8 mouse cellular contexts compared by ENCODE assay signal in the genomic region with DNA sequence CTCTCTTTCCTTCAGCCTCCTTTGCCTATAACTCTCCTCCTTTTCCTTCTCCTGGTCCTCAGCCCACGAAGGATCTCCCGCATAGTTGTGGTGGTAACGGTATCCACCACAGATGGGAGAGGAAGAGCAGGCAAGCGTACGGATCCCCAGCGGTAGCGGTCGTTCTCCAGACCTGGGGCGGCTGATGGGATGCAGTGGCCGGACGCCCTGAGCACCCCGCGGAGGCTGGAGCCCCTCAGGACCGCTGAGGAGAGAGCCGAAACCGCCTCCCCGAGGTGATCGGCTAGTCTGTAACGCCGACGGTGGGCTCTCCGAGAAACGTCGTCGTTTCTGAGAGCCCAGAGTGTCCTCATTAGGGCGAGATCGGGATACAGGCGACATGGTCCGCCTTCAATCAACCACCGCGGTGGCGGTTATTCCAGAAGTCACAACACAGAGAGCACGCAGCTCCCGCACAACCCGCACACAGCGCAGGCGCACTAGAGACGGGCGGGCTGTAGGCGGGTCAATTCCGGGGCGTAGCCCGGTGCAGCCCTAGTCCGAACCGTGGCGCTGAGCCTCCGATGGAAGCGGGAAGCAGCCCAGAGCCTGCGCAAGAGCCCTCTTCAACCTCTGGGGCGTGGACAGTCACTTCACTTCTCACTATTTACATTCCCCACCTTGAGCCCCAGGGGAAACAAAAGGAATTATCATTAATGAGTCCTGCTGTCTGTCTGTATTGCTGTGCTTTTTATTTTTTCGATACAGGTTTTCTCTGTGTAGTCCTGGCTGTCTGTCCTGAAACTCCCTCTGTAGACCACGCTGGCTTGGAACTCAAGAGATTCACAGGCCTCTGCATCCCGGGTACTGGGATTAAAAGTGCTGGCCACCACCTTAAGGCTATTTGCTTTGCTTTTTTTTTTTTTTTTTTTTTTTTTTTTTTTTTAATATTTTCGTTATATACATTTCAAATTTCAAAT. TPM values are rescaled to one million over a fixed set of nuclear protein-coding genes. Genes with fewer than 3 reads are reported as not detected.
DNase-seq lines count a peak whose midpoint lies in the region; ATAC-seq lines count a peak whose summit lies in the region.

A gene (minus strand): TSS at position 449 of the 959 bp plus-strand sequence.

- H3K4me3 ChIP-seq in hindbrain, embryonic 14.5 days (replicated peaks; ENCODE audit: low read length), result peak within 1 kb of the TSS; percentile 53

- 1% methylated on average over 54 of the region's 54 CpGs for WGBS in hindbrain, embryonic 14.5 days

- 0 out of 2 replicates have a peak, but pooled peaks cover 5% of the 10 kb centered on the region for H3K4me1 ChIP-seq in hindbrain, embryonic 14.5 days (replicated peaks; ENCODE audit: control insufficient read depth, insufficient read depth, low read length)

- H3K9me3 ChIP-seq in hindbrain, embryonic 14.5 days (ENCODE audit: control insufficient read depth, low read length), result no peaks in the 10 kb centered on the region

- no peaks in the 10 kb centered on the region; the same call in 1 of the 2 replicates for H3K27me3 ChIP-seq in hindbrain, embryonic 14.5 days (ENCODE audit: control insufficient read depth, insufficient read depth, low read length)

- DNase-seq in R1 (ENCODE audit: low read depth, low spot score), result peak; percentile 93
- DNase-seq in cerebellum, postnatal 25 days, result peak; percentile 87 to 92
- peak; percentile 51 to 57 for DNase-seq in frontal cortex, postnatal 25 days (ENCODE audit: low spot score in 2 of 2)
- peak; percentile 89 for DNase-seq in hindbrain, embryonic 14.5 days (ENCODE audit: low spot score)
- peak; percentile 74 to 77 for DNase-seq in layer of hippocampus, postnatal 36 days
- DNase-seq in lung, postnatal 25 days (ENCODE audit: low spot score), result peak; percentile 89
- DNase-seq in retina, adult 2 months (ENCODE audit: low read depth, low spot score), result peak; percentile 75
- peak; percentile 45 to 50 for DNase-seq in thymus, postnatal 36 days

- peak; percentile 99 for ATAC-seq in hindbrain, embryonic 14.5 days (ENCODE audit: low FRiP score)

- H3K4me2 ChIP-seq in hindbrain, embryonic 14.5 days (replicated peaks), result peak within 1 kb of the TSS; percentile 82

- H3K27ac ChIP-seq in hindbrain, embryonic 14.5 days, result peak within 1 kb of the TSS; percentile 68

- no peaks in the 10 kb centered on the region for H3K36me3 ChIP-seq in hindbrain, embryonic 14.5 days (replicated peaks; ENCODE audit: control insufficient read depth, insufficient read depth)

- H3K9ac ChIP-seq in hindbrain, embryonic 14.5 days, result peak within 1 kb of the TSS; percentile 76

RNA-seq across cellular contexts. Expression of the gene that starts here (rescaled TPM):
- 3.0 and 3.7 TPM in 2 replicates for polyA plus RNA-seq in hindbrain, embryonic 14.5 days (2014; fragmentation: Nextera tagmentation; extraction: Ambion mirVana)
- total RNA-seq in layer of hippocampus, postnatal 36 days (2021), result 1 to 10 TPM in 1 of 2 experiments, under 1 TPM in 1; 0.78 to 1.2 TPM

Comparison
In these comparisons a context has a peak if more than half of its experiments do, and no peak if none do; other contexts are left out.
1. Peak in every context shown above with its lines: DNase-seq, ATAC-seq, H3K4me3 ChIP-seq and H3K27ac ChIP-seq.